Mouse (Mus musculus): ENCODE data around the gene Abcb6.

The Abcb6 gene

DNA sequence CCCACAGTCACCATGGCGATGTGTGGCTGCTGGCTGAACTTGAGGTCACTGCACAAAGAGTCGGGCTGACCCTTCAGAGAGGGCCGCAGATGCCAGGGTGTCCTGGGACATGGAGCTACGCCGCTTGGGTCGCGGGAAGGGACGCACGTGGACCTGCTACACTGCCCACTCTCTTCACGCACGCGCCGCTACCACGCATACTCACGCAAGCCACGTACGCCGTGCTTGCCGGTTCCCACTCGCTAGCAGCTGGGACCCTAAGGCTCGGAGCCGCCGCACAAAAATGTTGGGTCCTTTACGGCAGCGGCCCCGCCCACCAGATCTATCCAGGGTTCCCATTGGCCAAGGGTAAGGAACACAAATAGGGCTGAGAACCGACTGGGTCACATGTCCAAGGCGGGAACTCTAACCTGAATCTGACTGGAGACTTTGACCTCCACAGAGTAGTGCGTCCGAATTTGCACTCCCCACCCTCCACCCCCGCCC lies at the start of gene Abcb6:
Gene Abcb6, minus strand, starts transcription at position 288 of the 486 bp plus-strand sequence.
- DNase-seq (ENCODE audit: low read depth, low spot score) = peak; percentile 83

DNA sequence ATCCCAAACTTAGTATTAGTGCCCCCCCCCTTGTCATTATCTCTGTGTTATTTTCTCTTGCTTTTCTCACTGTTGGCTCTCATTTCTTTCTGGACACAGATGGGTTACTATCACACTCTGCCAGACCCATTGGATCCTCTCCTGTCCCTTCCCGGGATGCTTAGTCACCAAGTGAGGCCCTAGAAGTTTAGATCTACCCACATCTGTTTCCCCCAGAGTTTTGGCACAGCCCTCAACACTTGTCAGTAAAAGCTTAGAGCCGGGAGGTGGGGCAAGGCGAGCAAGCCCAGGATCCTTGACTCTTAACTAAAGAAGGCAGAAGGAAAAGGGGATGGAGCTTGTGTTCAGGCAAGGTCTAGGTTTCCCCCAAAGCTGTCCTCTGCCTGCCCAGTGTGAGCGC lies 49.0 kb upstream of the Abcb6 start:
- DNase-seq (ENCODE audit: low read depth, low spot score) = no peak

DNA sequence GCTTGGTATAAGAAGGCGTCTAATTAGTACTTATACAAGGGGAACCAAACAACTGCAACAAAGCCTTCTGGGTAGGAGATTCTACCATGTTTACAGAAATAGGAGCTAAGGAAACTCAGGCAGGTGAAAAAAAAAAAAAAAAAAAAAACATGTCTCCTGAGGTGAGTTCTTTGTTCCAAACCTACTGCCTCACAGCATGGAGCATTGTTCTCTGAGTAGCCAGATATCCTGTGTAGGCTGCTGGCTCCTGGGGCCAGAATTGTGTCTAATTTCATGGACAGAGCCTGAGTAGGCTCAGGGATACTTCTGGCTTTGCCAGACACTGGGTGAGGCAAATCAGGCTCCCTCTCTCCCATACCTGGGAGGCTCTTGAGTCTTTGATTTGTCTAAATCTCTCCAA lies 47.5 kb upstream of the Abcb6 start:
- DNase-seq (ENCODE audit: low read depth, low spot score) = no peak

DNA sequence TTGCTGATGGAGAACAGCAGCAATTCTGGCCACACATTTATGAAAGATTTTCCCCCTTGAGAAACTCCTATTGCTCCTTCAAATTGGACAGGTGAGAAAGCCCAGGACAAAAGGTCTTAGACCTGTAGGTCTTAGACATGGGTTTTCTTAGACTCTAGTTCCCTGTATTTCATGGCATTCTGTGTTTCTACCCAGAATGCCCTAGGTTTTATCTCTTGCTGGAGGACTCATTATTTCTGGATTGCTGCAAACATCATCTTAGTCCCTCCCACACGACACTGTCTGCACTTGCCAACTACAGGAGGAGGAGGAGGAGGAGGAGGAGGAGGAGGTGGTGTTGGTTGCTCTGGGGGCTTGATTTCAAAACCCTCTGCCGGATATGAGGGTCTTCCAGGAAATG lies 45.9 kb upstream of the Abcb6 start:
- DNase-seq (ENCODE audit: low read depth, low spot score) = no peak

DNA sequence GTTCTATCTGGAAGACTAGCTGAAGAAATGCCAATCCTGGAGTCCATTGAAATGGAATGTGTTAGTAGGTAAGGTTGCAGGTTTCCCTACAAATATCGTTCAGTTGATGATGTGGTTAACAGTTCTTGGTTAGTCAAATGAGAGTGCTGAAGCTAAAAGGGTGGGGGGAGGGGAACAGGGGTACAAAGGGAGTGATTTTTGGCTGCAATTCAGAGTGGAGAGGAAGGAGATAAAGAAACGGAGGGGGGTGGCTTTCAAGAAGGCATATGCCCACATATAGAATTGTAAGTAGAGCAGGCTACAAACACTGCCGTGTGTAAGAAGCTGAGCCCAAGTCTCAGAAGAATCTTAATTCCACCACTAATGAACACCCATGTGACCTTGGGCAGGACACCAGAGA lies 45.3 kb upstream of the Abcb6 start:
- peak; percentile 44 for DNase-seq (ENCODE audit: low read depth, low spot score)

DNA sequence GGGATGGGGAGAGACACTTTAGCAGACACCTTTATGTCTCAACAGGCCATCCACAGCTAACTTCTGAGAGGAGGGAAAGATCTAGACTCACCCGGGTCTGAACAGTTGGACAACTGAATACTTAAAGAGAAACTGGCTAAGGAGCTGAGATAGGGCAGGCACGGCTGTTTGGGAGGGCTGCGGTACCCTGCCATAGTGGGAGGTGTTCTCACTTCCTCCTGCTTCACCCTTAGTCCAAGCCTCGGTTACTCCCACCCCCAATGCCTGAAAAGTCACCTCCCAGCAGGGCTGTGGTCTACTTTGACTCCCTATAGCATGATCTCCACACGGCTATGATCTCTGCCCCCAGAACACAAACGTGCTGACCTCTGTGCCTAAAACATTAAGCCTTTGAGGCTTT lies 43.3 kb upstream of the Abcb6 start:
- peak; percentile 27 for DNase-seq (ENCODE audit: low read depth, low spot score)

DNA sequence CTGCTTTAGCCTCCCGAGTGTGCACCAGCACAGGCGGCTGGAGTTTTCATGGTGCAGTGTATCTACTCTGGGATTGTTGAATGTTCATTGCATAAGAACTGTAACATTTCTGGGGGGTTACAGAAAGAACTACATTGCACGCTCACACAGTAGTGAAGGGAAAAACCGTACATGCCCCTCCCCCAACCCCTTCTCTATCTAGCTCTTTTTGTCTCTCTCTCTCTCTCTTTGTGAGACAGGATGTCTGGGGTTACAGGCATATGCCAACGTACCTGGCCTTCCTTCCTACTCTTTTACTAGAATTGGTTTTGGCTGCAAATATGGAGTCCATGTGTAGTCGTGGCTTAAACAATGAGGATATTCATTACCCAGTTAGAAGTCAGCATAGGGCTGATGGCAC lies 42.7 kb upstream of the Abcb6 start:
- peak; percentile 55 for DNase-seq (ENCODE audit: low read depth, low spot score)

DNA sequence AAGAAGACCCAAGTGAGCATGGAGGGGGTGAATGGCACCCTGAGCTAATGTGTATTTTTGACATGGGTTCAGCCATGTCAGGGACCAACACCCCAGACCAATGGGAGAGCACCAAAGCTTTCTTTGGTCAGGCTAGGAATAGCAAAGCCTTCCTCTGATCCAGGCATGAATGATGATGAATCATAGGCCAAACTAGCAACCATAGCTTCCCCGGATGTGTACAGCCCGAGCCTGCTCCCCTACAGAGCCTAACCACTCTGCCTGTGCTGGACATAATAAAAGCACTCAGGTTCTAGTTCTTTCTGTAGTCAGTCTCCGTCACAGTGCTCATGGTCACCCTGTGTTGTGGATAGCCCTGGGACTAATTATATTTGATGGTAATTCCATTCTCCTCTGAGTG lies 41.3 kb upstream of the Abcb6 start:
- no peak for DNase-seq (ENCODE audit: low read depth, low spot score)

DNA sequence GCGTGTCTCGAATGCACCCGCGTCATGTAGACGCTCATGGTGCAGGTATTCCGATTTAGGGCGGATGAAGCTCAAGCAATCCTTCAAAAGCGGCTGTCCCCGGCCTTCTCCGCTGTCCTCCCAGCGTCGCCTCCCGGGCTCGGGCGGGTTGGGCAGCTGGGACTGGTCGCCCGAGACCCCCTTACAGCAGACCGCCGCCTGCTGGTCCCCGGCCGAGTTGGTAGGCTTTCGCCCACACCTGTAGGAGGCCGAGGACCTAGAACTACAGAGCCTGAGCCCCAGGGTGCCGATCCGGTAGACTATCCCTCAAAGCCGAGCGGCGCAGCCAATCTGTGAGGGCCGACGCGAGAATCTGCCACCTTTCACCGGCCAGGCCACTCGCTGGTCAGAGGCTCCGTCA lies 39.3 kb upstream of the Abcb6 start, which contains the start of gene Tuba4a:
Gene Tuba4a, minus strand, starts transcription at position 335 of the 400 bp plus-strand sequence.
- no peak for DNase-seq (ENCODE audit: low read depth, low spot score)

DNA sequence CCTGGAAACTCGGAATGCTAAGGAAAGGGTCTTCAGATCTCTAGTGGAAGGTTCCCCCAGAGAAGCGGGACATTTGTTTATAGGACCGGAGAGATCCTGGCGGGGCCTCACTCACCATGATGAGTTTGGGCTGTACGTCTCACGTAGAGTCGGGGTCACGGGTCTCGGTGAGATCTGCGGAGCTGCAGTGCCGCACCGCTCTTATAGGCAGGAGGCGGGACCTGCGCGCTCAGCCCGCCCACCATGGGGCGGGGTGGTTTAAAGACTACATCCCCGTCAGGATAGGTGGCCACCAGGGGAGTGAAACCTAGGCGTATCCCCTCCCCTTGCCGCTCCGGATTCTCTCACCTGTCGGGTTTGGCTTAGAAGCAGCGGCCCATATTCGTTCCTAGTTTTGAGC lies 38.9 kb upstream of the Abcb6 start:
- peak; percentile 97 for DNase-seq (ENCODE audit: low read depth, low spot score)

DNA sequence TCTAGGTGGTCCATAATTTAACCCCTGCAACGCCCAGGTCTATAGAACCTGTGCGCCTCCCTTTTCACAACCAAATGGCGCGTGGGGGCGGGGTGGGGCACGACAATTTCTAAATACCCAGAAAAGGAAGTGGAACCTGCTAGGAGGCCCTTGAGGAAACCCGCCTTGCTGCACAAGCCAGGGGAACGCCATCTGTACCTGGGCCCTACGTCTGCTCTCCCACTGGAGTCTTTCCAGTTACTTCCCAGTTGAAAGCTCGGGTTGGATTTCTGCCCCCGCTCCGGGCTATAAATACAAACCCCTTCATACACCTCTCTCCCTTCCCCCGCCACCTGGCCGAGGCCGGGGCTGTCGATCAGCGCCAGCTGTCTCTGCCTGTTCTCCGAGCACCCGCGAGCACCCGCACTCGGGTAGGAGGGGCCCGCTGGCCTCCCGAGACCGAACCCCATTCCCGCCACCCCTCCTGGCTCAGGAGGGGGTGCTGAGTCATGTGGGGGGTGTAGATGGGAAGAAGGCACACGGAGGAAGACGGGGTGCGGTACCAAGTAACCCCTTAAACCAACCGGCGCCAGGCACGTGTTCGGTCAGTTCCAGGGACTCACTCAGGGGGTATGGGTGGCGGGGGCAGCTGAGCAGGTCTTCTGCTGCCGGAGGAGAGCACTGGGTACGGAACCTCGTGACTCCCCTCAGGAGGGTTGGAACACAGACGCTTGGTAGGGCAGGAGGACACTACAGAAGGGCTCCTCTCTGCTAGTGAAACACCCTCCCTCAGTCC lies 38.2 kb upstream of the Abcb6 start:
- peak; percentile 73 for DNase-seq (ENCODE audit: low read depth, low spot score)

DNA sequence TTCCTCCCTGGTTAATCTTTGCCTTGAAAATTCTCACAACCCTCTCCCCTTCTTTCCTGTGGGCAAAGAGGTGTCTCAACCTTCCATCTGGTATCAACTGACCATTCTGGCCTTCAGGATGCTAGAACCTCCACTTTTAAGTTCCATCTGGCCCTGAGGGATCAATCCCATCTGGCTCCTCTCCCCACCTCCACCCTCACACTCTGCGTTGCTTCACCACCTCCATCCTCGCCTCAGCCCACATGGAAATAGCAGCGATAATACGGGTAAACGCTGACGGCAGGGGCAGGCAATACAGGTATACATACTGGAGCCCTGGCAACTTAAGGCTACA lies 37.7 kb upstream of the Abcb6 start:
- no peak for DNase-seq (ENCODE audit: low read depth, low spot score)

DNA sequence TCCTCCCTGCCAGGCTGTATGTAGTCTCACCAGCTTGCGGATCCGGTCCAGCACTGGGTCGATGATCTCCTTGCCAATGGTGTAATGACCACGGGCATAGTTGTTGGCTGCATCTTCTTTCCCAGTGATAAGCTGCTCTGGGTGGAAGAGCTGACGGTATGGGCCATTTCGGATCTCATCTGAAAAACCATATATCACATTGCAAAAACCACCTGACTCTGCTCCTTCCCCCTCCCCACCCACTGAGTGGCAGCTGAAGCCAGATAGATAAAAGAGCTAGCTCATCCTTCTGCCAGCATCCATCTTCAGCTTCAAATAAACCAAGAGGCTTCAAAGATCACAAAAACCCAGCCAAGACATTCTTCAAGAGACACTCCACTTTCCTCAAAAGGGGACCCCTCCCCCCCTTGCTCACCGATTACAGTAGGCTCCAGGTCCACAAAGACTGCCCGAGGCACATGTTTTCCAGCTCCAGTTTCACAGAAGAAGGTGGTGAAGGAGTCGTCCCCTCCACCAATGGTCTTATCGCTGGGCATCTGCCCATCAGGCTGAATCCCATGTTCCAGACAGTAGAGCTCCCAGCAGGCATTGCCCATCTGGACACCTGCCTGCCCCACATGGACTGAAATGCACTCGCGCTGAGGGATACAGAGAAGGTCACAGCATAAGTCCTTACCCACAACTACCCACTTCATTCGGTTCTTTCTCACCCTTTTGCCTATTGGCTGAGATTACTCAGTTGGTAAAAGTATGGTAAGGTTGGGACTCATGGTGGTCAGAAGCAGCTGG lies 36.8 kb upstream of the Abcb6 start:
- DNase-seq (ENCODE audit: low read depth, low spot score) = peak; percentile 41

DNA sequence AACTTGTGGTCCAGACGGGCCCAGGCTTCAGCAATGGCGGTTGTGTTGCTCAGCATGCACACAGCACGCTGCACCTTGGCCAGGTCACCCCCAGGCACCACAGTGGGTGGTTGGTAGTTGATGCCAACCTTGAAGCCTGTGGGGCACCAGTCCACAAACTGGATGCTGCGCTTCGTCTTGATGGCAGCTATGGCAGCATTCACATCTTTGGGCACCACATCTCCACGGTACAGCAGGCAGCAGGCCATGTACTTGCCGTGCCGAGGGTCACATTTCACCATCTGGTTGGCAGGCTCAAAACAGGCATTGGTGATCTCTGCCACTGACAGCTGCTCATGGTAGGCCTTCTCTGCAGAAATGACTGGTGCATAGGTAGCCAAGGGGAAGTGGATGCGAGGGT lies 35.6 kb upstream of the Abcb6 start:
- DNase-seq (ENCODE audit: low read depth, low spot score) = no peak

DNA sequence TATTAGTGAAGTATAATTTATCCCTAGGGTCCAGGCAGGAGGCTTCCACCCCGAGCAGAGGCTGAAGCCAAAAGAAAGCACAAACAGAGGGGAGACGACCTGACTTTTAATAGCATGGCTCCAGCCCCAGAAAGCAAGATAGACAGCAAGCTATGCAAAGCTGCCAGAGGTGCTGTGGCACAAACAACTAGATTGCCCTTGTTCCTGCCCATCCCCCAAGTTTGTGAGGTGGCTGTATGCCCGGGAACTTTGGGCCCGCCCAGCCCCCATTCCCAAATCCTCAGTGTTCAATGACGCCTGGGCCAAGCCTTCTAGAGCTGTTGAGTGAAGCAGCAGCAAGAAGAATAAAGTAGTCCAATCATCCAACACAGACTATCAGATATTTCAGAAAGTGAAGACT lies 34.7 kb upstream of the Abcb6 start:
- no peak for DNase-seq (ENCODE audit: low read depth, low spot score)

DNA sequence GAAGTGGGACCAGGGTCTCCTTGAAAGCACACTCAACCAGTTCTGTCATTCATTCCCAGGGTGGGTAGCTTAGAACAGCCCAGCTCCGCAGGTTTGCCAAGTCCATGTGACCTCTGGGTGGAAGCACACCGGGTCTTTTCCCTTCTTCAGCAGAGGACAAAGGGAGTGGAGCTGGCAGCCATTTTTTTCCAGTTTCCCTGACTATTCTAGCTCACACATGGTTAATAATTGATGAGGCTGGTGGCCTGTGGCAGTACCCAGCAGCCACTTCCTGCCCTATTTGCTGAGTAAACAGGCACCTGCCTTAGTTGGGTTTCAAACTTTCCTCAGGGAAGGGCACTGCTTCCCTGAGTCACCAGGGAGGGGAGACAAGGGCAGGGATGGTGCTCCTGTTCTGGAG lies 34.2 kb upstream of the Abcb6 start:
- DNase-seq (ENCODE audit: low read depth, low spot score) = no peak

DNA sequence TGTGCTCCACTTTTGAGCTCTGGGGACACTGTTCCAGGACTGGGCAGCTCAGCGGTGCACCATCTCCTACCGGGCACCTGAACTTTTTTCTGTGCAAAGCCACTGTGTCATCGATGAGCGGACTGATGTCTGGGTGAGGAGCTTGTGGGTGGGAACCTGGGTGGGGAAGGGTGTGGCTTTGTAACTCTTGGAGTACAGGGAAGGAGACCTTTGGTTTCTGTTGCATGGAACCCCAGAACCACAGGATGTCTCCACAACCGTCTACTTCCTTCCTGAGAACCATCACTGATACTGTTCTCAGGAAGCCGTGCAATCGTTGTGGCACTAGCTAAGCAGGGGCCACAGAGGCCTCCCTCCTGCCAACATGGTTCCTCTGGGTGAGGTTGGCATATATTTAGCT lies 32.9 kb upstream of the Abcb6 start:
- DNase-seq (ENCODE audit: low read depth, low spot score) = peak; percentile 76

DNA sequence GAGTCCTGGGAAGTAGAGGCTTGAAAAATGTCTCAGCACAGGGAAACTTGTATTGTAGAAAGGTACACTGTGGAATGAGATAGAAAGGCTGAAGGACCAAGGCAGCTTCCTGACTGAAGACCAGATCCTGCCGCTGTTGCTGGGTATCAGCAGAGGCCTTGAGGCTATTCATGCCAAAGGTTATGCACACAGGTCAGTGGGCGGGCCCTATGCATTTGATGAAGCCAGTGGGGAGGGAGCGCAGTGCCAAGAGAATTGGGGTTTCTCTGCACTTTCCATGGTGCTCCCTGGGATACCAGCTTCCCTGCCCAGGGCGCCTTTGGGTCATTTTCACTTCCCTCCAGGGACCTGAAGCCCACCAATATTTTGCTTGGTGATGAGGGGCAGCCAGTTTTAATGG lies 32.4 kb upstream of the Abcb6 start:
- DNase-seq (ENCODE audit: low read depth, low spot score) = no peak

DNA sequence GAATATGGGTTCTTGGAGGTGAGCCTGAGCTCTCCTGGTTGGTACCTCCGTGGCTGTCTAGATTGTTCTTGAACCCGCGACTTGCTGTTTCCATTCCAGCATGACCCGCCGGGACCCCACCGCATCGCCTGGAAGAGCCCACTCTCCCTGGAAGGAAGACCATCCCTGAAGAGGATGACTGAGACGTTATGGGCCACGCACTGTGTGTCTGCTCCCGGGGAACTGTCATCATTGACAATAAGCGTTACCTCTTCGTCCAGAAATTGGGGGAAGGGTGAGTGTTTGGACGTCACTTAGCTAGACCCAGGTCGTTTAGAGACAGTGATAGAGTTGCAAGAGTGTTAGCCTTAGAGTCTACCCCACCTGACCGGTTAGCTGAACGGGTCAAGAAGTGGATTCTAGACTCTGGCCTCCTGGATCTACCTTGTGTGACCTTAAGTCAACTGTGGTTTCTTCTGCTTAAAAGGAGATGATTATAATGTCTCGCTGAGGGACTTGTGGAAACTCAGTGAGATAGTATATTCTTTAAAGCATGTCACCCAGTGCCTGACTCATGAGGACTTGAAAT lies 31.0 kb upstream of the Abcb6 start:
- DNase-seq (ENCODE audit: low read depth, low spot score) = no peak

DNA sequence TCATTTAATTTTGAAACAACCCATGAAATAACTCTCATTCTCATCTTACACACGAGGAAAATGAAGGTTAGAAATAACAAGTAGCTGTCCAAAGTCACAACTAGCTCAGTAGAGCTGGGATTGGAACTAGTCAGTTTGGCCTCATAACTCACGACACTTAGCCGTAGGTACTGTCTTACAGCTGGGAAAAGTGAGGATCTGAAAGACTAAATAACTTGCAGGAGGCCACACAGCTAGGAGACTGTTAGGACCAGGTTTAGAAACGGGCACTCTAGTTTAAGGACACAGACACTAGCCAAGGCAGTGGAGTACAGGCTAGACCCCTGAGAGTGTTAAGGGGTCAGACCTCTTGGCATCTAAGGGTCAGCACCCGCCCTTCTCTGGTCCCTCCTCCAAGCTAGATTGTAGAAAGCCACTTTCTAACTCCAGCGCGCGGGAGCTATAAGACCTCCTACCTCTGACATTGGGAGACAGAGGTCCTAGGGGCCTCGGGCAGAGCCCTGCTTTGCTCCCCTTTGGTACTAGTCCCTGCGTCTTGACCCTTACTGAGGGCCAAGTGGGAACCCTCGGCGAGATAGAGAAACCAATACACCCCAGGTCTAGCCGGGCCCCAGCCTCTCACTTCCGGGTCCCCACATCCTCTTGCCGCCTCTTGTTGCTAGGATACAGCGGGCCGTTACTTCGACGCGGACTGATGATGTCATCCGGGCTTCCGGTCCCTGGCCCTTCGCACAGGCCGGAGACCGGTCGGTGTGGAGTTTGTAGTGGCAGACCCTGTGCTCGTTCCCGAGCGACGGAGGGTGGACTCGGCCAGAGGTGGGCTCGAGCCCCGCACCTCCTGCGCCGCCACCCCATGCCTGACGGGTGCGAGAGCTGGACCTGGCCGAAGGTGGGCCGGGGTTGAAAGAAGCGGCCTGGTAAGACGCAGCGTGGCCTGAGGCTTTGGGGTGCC lies 30.2 kb upstream of the Abcb6 start, which contains the start of the genes Glb1l and Stk16:
Gene Glb1l, minus strand, starts transcription at position 678 of the 952 bp plus-strand sequence.
Gene Stk16, plus strand, starts transcription at position 703 of the 952 bp plus-strand sequence.
- DNase-seq (ENCODE audit: low read depth, low spot score) = peak; percentile 94

DNA sequence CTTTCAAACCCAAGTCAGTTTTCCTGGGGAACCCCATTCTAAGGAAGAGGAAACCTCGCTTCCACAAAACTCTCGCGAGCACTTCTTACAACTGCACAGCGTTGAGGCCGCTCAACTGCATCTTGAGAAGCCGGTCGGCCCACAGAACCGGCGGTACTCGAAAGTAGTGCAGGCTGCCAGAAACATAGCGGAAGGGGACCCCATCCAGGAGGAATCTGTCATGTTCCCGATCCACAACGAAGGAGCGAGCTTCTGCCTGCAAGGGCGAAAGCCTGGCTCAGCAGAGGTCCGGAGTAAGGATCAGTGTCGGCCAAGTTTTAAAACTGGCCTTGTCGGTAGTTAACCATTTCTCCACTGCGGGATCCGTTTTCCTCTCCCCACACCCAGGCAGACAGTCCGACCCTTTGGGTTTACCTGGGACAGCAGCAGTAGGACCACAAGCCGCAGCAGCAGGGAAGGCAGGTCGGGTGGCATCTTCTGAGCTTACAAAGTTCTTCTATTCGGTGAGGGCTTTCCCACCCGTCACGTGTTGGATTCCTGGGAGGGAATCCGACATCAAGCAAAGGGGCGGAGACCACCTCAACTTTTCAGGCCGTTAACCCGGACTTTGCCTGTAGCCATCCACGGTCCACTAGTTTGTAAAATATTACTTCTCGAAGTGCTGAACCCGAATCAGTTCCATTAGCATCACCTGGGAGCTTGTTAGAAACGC lies 28.9 kb upstream of the Abcb6 start:
- DNase-seq (ENCODE audit: low read depth, low spot score) = peak; percentile 19
